Mouse (Mus musculus) kidney, adult 9 months (tissue): ENCODE measurements around the gene Stx2.

Experiments
- DNase-seq: peaks from one replicate; pipeline ENCODE4 v3.0.0; 2022

Gene Stx2

DNA sequence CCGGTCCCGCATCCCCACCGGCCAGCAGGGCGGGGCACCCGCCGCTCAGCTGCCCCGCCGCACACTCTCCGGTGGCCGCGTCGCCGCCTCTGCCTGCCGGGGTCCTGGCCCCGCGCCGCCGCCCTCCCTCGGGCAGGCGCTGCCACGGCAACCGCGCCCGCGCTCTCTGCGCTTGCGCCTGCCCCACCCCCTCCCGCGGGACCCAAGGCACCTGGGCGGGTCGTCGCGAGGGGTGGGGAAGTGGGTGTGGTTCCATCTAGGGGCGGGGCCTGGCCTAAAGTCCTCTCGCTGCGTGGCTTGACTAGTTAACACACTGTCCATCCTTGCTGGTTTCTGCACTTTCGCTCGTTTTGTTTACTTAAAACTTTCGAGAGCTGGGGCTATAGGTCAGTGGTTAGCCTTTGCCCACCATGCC is at the start of gene Stx2:
Gene Stx2, minus strand, starts transcription at position 163 of the 415 bp plus-strand sequence.
- peak; percentile 94 for DNase-seq

- no peak for DNase-seq
These were observed 46.4 kb upstream of the Stx2 start for GRCm38 (mm10) chr5:129054675-129055284.

- DNase-seq = no peak
These were observed 44.4 kb upstream of the Stx2 start for GRCm38 (mm10) chr5:129052636-129053355.

DNA sequence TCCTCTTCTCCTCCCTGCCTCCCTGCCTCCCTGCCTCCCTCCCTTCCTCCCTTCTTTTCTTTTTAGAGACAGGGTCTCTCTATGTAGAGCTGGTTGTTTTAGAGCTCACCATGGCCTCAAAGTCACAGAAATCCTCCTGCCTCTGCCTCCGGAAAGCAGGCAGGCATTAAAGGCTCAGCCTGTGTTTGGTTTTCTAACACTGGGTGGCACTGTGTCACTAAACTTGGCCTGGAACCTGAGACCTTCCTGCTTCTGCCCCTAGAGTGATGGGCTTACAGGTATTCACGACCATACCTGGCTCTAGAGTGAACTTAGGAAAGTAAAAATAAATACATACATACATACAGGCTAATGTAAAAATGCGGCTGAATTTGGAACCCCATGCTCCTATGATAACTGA is 43.5 kb upstream of the Stx2 start:
- no peak for DNase-seq

DNA sequence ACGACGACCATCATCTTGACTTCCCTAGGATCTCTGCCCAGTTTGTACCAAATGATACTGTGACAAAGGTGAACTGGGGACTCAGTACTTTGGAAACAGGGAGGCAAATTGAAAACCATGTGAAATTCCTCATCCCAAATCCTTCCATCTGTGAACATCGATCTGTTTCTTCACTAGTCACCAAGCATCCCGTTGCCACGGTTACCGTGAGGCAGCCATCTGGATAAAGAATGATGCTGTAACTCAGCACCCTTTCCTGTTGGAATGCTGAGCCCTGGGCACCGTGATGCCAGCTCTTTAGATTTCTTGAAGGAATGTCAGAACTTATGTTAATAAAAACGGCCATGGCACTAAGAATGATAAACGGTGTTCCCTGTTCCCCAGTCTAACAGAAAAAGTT is 41.0 kb upstream of the Stx2 start:
- DNase-seq = no peak

- no peak for DNase-seq
These were observed 37.5 kb upstream of the Stx2 start for GRCm38 (mm10) chr5:129045641-129046580.

DNA sequence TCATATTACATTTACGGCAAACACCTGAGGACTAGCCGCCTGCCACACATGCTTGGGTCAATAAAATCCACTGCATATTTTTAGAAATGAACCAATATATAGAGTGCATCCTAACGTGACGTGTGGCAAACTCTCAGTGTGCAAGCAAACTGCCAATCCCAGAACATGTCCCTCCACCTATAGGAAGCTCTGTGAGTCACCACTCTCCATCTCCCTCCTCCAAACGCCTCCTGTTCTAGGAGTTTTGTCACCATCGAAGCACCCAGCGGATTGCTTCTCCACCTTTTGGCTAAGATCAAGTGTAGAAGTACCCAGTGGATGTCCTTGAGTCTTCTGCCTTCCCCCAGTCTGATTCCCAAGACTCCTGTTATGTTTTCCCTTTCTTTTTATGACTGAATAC is 29.4 kb upstream of the Stx2 start:
- DNase-seq = no peak

- DNase-seq = no peak
These were observed 28.3 kb upstream of the Stx2 start for GRCm38 (mm10) chr5:129036678-129037077.

DNA sequence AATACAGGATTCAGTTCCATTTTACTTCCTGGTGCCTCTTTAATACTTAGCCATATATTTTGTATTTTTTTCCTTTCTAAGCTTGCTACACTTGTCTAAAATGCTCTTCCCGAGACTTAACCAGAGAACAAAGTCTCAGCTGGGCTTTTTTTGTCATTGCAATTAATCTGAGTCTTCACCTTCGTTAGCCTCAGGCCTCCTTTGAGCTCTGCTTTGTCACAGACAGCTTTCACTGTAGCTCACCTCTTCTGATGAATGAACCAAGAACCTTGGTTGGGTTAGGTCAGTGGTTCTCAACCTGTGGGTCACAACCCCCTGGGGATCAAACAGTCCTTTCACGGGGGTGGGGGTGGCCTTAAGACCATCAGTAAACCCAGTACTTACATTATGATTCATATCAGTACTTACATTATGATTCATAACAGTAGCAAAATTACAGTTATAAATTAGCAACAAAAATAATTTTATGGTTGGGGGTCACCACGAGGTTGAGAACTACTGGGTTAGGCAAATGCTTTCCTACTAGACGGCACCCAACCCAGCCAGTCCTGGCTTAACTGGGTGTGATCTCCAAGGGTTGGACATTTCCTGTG is 20.9 kb upstream of the Stx2 start:
- DNase-seq = no peak

DNA sequence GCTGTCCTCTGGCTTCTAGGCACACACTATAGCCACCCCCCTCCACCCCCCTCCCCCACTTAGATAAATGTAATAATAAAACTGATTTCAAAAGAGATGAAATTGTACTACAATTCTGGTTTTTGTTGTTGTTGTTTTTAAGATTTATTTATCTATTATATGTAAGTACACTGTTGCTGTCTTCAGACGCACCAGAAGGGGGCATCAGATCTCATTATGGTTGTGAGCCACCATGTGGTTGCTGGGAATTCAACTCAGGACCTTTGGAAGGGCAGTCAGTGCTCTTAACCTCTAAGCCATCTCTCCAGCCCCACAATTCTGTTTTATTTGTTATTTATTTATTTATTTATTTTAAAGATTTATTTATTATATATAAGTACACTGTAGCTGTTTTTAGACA is 18.3 kb upstream of the Stx2 start:
- no peak for DNase-seq

DNA sequence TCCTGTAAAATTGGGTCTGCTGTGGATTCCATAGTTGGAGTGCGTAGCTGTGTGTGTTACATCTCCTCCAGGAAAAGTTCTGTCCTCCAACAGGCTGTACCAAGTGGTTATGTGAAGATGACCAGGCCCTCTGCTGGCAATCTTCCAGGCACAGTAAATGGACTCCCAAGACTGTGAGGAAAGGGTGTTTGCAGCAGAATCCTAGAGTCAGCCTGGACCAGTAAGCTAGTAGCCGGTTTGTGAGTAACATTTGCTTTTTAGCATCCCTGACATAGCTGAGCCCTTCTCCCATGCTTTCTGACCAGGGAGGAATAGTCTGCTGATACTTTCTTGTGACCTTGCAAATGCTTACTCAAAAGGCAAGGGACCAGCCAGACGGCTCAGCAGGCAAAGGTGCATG is 17.8 kb upstream of the Stx2 start:
- DNase-seq = no peak

GRCm38 (mm10) chr5:129025725-129026124 is 17.4 kb upstream of the Stx2 start:
- no peak for DNase-seq

GRCm38 (mm10) chr5:129025048-129025447 is 16.7 kb upstream of the Stx2 start:
- DNase-seq = no peak

DNA sequence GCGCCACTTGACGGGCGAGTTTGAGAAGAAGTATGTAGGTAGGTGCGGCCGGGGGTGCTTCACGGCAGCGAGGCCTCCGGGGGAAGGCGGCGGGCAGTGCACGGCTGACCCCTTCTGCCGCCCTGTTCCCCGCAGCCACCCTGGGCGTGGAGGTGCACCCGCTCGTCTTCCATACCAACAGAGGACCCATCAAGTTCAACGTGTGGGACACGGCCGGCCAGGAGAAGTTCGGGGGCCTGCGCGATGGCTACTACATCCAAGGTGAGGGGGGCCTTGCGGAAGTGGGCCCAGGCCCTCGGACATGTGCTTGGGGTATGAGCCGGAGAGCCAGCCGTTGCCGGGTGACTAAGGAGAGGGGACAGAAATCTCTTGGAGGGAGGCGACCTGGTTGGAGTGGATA is 12.4 kb upstream of the Stx2 start:
- peak; percentile 33 for DNase-seq

DNA sequence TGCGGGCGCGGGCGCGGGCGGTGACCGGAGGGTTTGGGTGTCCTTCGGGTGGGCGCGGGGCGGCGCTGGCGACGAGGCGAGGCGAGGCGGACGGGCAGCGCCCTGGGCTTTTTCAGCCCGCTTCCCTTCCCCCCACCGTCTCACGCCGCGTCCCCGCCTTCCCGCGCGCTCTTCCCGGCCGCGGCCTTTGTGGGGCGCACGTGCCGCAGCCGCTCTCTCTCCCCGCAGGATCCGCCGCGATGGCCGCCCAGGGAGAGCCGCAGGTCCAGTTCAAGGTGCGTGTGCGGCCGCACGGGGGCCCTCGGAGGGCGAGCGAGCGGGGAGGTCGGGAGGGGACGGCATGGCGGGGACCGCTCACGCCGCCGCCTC is 11.9 kb upstream of the Stx2 start:
- no peak for DNase-seq

GRCm38 (mm10) chr5:129019497-129020299 is 11.3 kb upstream of the Stx2 start, which contains the start of gene Ran:
TSS of gene Ran (plus strand) at chr5:129020069.
- DNase-seq = peak; percentile 95

DNA sequence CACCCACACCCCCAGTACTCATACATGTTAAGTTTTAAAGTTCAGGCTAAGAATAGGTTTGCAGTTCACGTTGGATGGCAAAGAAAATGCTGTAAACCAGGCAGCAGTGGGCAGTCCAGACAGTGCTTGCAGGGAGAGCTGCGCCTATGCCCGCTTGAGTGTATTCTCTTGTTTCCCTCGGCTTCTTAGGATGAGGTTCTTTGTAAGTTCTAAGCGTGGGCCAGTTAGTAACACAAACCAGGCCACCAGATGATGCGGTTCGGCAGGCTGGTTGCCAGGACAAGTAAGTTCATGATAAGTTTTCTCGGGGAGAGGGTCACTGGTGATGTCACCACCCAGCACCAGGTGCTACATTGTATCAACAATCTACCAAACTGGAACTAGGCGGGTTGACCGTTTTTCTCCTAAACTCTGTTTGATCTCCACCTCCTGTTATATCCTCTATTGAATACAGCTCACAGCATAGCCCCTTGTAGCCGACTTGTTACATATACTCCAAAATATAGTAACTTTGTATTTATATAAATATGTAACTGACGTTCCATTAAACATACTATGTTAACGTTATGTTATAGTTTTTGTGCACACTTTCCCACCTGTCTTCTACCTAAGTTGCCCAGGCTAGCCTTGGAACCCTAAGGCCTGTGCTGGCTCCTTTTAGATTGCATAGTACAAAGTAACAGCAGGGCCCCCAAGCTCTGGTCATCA is 10.6 kb upstream of the Stx2 start:
- DNase-seq = no peak

DNA sequence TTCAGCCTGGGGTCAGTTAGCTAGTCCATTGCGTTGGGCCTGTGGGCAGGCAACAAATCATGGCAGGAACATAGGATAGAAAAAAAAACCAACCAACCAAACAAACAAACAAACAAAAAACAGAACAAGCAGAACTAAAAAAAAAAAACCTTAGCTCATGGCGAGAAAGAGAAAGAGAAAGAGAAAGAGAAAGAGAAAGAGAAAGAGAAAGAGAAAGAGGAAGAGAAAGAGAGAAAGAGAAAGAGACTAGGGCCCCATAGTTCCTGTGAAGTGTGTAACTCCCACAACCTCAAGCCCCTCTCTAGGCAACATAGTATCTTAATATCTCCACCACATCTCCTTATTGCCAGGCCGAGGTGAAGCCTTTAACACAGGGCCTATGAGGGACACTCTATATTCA is 8.0 kb upstream of the Stx2 start:
- no peak for DNase-seq

- DNase-seq = no peak
These were observed 7.2 kb upstream of the Stx2 start for GRCm38 (mm10) chr5:129015540-129015939.

DNA sequence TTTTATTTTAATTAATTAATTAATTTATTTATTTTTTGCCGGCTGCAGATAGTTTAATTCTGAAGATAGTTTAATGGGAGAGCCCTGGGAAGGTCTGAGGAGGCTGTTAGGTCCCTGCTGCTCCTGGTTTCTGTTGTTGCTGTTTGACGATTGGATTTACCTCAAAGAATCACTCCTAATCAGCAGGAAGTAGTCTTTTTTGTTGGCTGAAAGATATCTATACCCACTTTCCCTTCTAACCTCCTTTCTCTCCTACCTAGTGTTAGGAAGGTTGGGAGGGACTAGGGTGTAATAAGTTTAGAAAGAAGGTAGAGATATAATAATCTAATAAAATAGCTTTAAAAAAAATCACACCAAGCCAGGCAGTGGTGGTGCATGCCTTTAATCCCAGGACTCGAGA is 6.6 kb upstream of the Stx2 start:
- DNase-seq = no peak

GRCm38 (mm10) chr5:129010937-129011336 is 2.6 kb upstream of the Stx2 start:
- DNase-seq = no peak

DNA sequence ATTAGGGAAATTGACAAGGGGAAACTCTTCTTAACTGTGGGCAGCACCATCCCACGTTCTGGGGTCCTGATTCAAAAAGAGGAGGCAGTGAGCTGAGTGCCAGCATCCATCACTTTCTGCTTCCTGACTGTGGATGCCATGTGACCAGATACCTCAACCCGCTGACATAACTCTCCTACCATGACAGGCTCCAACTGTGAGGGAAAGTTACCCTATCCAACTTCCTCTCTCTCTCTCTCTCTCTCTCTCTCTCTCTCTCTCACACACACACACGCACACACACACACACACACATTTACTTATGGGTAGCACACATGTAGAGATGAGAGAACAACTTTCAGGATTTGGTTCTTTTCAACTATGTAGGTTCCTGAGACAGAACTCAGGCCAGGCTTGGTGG is 1.2 kb upstream of the Stx2 start:
- no peak for DNase-seq
